Mouse (Mus musculus): ENCODE data around the gene Dirc2. TPM values are rescaled to one million over a fixed set of nuclear protein-coding genes. Genes with fewer than 3 reads are reported as not detected.

The Dirc2 gene
- polyA plus RNA-seq, 1 experiment from 2014 or later = 12.0 TPM

DNA sequence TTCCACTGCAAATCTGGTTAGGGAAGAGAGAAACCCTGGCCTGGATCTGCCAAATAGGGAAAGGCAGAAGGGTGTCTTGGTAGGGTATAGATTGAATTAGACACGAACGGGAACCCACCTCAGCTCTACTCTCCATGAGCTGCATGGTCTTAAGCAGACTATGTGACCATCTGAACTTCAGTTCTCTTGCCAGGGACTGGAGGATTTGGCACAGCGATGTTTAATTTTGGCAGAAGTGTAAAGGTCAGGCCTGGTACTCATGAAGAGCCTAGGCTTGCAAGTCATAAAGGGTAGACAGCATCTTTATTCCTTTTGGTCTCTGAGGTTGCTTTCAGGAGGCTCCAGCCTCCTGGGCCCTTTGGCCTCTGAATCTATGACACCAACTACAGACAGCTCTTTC lies 116.5 kb downstream of the Dirc2 start:
- Histone ChIP-seq H3K4me3 (replicated peaks) (no peak overlapping the region), H3K27me3 (replicated peaks) (no peaks in the 10 kb centered on the region), H3K36me3 (no peaks in the 10 kb centered on the region), H3K9me3 (no peaks in the 10 kb centered on the region), H3K9ac (no peak overlapping the region), H3K4me1 (replicated peaks) (no peaks in the 10 kb centered on the region), H3K4me2 (replicated peaks) (no peak overlapping the region), H3K27ac (no peak overlapping the region)
- 89% methylated on average over 3 of the region's 3 CpGs for WGBS
- no peak for ATAC-seq

- no peaks in the 10 kb centered on the region for H3K4me1 ChIP-seq (replicated peaks)
- no peak overlapping the region for H3K4me2 ChIP-seq (replicated peaks)
- H3K27me3 ChIP-seq (replicated peaks) = no peaks in the 10 kb centered on the region
- ATAC-seq = no peak
- no peak overlapping the region for H3K9ac ChIP-seq
- 58% methylated on average over 6 of the region's 6 CpGs for WGBS
- H3K4me3 ChIP-seq (replicated peaks) = no peak overlapping the region
- no peaks in the 10 kb centered on the region for H3K9me3 ChIP-seq
- no peak overlapping the region for H3K27ac ChIP-seq
- H3K36me3 ChIP-seq = no peaks in the 10 kb centered on the region
Measured at GRCm38 (mm10) chr16:35652206-35652605, 117.0 kb downstream of the Dirc2 start.

GRCm38 (mm10) chr16:35648862-35649261 lies 120.3 kb downstream of the Dirc2 start:
- Histone ChIP-seq H3K9ac (no peak overlapping the region), H3K4me1 (replicated peaks) (no peaks in the 10 kb centered on the region), H3K27ac (no peak overlapping the region), H3K36me3 (no peaks in the 10 kb centered on the region), H3K27me3 (replicated peaks) (no peaks in the 10 kb centered on the region), H3K9me3 (no peaks in the 10 kb centered on the region), H3K4me3 (replicated peaks) (no peak overlapping the region), H3K4me2 (replicated peaks) (no peak overlapping the region)
- ATAC-seq = no peak
- WGBS = 81% methylated on average over 4 of the region's 4 CpGs

Other genes starting within 250 kb of the Dirc2 start
- 5.8 and 7.7 TPM in 2 replicates for gene Sema5b, start 228.2 kb downstream of the Dirc2 start, polyA plus RNA-seq (2015; fragmentation: Nextera tagmentation; extraction: Ambion mirVana)
- gene Hspbap1, start 1.0 kb upstream of the Dirc2 start, polyA plus RNA-seq (2015; fragmentation: Nextera tagmentation; extraction: Ambion mirVana) = 17.6 and 18.4 TPM in 2 replicates
- gene Parp14, start 102.2 kb upstream of the Dirc2 start, polyA plus RNA-seq (2015; fragmentation: Nextera tagmentation; extraction: Ambion mirVana) = 1.2 and 2.2 TPM in 2 replicates
- 12.0 and 14.0 TPM in 2 replicates for gene Parp9, start 169.1 kb upstream of the Dirc2 start, polyA plus RNA-seq (2015; fragmentation: Nextera tagmentation; extraction: Ambion mirVana)
- 8.6 TPM in 2 replicates for gene Dtx3l, start 169.8 kb upstream of the Dirc2 start, polyA plus RNA-seq (2015; fragmentation: Nextera tagmentation; extraction: Ambion mirVana)
- gene Kpna1, start 209.4 kb upstream of the Dirc2 start, polyA plus RNA-seq (2015; fragmentation: Nextera tagmentation; extraction: Ambion mirVana) = 34.9 and 40.2 TPM in 2 replicates